Mouse (Mus musculus): Measurements from ENCODE around the gene Rspo3. TPM values are rescaled to one million over a fixed set of nuclear protein-coding genes. Genes with fewer than 3 reads are reported as not detected.

The Rspo3 gene
- polyA plus RNA-seq, 1 experiment = 5.1 TPM

DNA sequence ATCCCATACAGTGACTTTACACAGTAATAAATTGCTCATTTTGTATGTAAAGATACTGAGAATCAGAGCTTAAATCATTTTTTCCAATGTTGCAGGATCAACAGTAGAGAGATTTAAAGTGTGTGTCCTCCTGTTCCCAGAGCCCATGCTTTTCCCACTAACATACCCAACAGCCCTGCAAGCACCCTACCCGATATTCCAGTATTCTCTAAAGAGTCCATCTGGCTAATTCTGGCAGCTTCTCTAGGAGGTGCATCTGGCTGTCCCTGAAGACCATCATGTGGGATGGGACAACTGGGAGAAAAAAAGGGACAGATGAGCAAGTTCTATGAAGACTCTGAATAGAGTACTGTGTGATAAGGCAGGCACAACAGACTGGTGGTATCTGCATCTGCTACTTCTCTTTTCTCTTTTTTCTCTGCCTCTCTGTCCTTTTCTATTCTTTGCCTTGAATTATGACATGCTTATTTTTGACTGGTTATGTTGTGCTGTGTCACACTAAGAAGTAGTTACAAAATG, 102.7 kb downstream of the Rspo3 start:
- no peak for DNase-seq (ENCODE audit: low read depth)
- TF ChIP-seq CTCF (IDR thresholded peaks at IDR 0.05; ENCODE audit: borderline replicate concordance, extremely low read depth, insufficient read depth, insufficient read length) (no peak), POLR2A (IDR thresholded peaks at IDR 0.05; ENCODE audit: borderline replicate concordance, extremely low read depth, insufficient read depth, insufficient read length, poor library complexity, severe bottlenecking) (no peak)

DNA sequence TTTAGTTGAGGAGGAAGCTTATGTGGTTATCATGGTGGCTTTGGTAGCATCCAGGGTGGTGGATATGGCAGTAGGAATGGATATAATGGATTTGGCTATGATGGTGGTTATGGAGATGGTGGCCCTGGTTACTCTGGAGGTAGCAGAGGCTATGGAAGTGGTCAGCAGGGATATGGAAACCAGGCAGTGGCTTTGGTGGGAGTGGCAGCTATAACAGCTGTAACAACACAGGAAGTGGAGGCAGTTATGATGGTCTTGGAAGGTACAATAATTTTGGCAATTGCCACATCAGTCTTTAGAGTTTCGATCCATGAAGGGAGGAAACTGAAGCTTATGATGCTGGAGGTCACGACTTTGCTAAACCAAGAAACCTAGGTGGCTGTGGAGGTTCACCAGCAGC, 109.0 kb downstream of the Rspo3 start:
- no peak for DNase-seq (ENCODE audit: low read depth)
- TF ChIP-seq CTCF (IDR thresholded peaks at IDR 0.05; ENCODE audit: borderline replicate concordance, extremely low read depth, insufficient read depth, insufficient read length) (no peak), POLR2A (IDR thresholded peaks at IDR 0.05; ENCODE audit: borderline replicate concordance, extremely low read depth, insufficient read depth, insufficient read length, poor library complexity, severe bottlenecking) (no peak)

DNA sequence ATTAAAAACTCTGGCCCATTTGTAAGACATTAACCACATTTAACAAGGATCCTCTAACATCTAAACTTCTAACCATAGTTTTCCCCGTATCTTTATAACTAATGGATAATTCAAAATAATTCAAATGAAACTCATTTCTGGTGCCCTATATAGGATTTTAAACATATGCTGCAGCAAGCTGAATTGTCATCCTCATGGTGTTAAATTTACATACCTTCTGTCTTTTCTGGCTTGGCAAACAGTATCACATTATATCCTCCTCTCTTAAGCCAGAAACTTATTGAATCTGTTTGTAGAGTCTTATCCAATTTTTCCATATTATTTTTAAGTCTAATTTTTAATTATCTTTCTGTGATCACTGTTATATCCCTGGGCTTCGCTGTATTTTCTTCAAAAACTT, 111.1 kb downstream of the Rspo3 start:
- DNase-seq (ENCODE audit: low read depth) = no peak
- TF ChIP-seq CTCF (IDR thresholded peaks at IDR 0.05; ENCODE audit: borderline replicate concordance, extremely low read depth, insufficient read depth, insufficient read length) (no peak), POLR2A (IDR thresholded peaks at IDR 0.05; ENCODE audit: borderline replicate concordance, extremely low read depth, insufficient read depth, insufficient read length, poor library complexity, severe bottlenecking) (no peak)

DNA sequence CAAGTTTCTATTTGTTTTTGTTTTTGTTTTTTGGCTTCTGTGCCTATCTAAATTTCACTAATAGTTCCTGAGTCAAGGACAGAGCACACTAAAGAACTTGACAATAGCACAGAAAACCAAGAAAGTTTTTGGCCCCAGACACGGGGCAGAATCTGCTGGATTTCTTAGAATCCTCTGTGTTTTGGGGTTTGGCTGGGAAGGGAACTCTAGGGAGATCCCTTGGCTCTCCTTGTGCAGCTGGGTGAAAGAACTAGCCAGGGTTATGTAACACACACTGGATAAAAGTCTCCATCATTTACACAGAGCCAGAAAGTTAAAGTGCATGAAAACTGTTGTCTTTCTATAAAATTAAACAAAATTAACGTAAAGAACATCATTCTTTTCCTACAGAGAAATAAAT, 121.3 kb downstream of the Rspo3 start:
- no peak for TF ChIP-seq POLR2A (IDR thresholded peaks at IDR 0.05; ENCODE audit: borderline replicate concordance, extremely low read depth, insufficient read depth, insufficient read length, poor library complexity, severe bottlenecking)
- no peak for TF ChIP-seq CTCF (IDR thresholded peaks at IDR 0.05; ENCODE audit: borderline replicate concordance, extremely low read depth, insufficient read depth, insufficient read length)

DNA sequence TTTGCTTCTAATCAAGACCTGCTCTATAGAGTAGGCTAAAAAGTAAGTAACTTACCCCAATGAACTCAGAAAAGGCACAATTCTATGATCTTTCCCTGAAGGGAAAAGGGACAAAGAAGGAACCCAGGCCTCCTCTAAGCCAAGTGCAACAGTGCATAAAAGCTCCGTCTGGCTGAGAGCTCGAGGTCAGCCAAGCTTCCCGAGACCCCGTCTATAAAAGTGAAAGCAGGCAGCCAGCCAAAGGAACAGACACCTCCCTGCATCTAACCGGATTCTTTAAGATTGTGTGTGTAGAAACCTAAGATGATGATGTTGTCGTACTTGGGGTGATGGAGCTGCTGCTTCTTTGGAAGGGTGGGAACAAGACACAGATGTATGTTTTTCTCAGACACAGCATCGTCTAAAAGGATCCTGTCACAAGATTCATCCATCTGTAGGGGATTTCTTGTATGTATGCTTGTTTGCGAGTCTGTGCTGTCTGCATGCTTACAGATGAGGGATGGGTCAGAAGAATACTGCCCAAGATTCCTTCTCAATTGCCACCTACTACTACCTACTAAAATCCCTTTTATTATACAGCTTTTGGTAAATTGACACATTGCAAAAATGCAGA, 132.9 kb downstream of the Rspo3 start:
- DNase-seq (ENCODE audit: low read depth) = peak; percentile 69
- TF ChIP-seq POLR2A (IDR thresholded peaks at IDR 0.05; ENCODE audit: borderline replicate concordance, extremely low read depth, insufficient read depth, insufficient read length, poor library complexity, severe bottlenecking) (no peak), CTCF (IDR thresholded peaks at IDR 0.05; ENCODE audit: borderline replicate concordance, extremely low read depth, insufficient read depth, insufficient read length) (no peak)

More for the DNA sequence above, 121.3 kb downstream of the Rspo3 start:
- no peak for DNase-seq (ENCODE audit: low read depth)

Other genes starting within 250 kb of the Rspo3 start
- gene Echdc1, start 222.7 kb downstream of the Rspo3 start, polyA plus RNA-seq (2012; rRNA removed) = 9.4 and 13.5 TPM in 2 replicates
- 80.3 and 93.8 TPM in 2 replicates for gene Rnf146, start 173.4 kb downstream of the Rspo3 start, polyA plus RNA-seq (2012; rRNA removed)